Mouse (Mus musculus) duodenum, adult 2 months (tissue): ENCODE data around the gene Lcn11. TPM values are rescaled to one million over a fixed set of nuclear protein-coding genes. Genes with fewer than 3 reads are reported as not detected.

Experiments
- polyA plus RNA-seq: library from polyadenylated mRNA; depleted of rRNA; stranded (reverse); fragments of >200 nt; gene quantifications from 2 replicates; pipeline ENCODE4 v1.2.3, GENCODE M21; 2012; ENCODE audit warnings: low replicate concordance; rRNA removed

Gene Lcn11
- not detected in 2 replicates for polyA plus RNA-seq

DNA sequence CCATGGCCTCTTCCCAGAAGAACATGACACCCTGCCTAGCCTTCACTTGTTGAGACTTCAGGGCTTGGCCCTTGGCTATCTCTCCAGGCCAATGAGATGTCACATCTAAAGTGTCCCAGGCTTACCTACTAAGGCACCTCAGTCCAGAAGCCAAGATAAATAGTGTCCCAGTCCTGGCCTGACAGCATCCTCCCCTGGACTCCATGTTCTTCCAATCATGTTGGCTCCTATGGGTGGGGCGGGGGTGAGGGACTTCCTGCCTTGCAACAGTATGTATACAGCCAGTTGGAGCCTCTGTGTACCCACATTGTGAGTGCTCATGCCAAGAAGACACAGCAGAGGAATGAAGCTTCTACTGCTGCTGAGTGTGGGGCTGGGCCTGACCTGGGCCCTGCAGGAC is at the start of gene Lcn11:
Lcn11 (plus strand) TSS at position 301 of the 400 bp plus-strand sequence.

DNA sequence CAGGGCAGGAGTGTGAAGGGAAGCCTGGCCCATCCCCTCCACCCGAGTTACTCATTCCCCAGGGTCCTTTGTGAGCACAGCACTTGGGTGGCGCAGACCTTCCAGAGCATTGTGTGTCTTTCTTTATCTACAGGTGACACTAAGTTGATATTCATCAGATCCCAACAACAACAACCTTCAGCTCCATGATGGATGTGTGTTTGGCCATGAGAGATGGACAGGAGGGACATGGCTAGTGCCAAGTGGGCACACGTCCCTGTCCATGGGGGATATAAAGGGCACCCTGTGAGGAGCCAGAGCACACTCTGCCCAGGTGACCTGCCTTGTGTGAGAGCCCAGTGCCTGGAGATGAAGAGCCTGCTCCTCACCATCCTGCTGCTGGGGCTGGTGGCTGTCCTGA is 40.1 kb upstream of the Lcn11 start, which contains the start of gene Obp2b:
Obp2b (plus strand) TSS at position 301 of the 400 bp plus-strand sequence.

DNA sequence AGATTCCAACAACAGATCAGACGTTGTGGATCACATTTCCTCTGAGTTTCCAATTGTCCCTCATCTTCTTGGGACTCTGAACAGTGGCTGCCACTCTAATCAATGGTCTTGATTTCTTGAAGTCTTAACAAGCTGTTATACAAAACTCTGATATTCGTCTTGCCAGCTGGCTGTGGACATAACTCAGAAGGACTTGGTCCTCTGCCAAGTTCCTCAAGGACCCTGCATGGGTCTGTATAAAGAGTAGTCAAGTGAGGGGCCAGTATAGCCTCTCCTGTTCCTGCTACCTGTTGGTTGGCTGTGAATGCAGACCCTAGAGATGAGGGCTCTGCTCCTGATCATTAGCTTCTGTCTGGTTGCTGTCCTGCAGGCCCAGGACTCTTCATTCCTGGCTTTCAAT is 11.5 kb upstream of the Lcn11 start, which contains the start of gene Lcn3:
Lcn3 (plus strand) TSS at position 301 of the 400 bp plus-strand sequence.

DNA sequence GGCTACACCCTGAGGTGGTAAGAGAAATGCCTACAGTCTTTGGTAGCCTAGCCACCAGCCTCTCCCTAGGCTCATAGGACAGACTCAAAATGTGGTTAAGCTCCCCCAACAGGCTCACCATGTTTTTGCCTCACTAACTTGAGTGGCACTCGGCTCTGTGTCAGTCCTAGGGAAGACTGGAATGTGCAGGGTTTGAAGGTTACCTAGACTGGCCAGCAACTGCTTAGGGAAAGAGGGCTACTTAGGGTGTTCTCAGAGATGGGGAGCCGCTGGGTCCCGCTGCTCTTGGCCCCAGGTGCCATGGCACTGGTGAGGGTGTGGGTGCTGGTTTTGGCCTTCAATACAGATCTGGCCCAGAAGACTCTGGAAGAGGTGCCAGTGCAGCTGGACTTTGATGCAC is 5.1 kb downstream of the Lcn11 start, which contains the start of gene Gm13539:
Gm13539 (plus strand) TSS at position 301 of the 400 bp plus-strand sequence.

DNA sequence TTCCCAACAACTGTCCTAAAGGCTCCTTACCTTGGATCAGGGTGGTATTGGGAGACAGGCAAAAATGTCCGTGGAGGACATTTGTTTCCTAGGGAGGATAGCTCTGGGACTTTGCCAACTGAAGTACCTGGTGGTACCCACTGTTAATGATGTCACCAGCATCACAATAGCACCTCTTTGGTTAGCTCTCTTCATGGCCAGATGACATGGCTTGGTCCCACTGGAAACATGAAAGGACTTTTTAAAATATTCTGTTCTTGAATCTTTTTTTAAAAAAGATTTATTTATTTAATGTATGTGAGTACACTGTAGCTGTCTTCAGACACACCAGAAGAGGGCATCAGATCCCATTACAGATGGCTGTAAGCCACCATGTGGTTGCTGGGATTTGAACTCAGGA is 38.9 kb downstream of the Lcn11 start, which contains the start of gene Glt6d1:
Glt6d1 (minus strand) TSS at position 101 of the 400 bp plus-strand sequence.

DNA sequence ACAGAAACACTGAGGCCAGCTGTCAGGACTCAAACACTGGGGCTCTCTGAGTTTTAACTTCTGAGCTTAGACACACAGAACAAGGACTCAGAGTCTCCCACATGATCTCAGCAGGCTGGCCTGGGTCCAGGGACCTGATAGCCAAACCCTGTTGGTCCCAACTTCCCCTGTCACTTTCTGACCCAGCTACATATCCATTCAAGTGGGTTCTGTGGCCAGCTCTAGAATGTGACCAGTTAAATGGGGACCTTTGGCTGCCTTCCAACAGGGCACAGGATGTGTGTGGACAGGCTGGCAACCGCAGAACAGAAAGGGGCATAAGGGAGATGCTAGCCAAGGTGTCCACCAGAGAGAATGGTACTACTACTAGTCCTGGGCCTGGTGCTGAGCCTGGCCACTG is 46.0 kb downstream of the Lcn11 start, which contains the start of gene Lcn9:
Lcn9 (plus strand) TSS at position 348 of the 400 bp plus-strand sequence.

Other genes with a start within 250 kb of the Lcn11 start
- 9.0 and 10.8 TPM in 2 replicates for gene Traf2, start 230.1 kb upstream of the Lcn11 start, polyA plus RNA-seq
- gene Edf1, start 219.2 kb upstream of the Lcn11 start, polyA plus RNA-seq = 164 and 294 TPM in 2 replicates
- 1.1 and 1.9 TPM in 2 replicates for gene Mamdc4, start 202.2 kb upstream of the Lcn11 start, polyA plus RNA-seq
- 19.8 and 30.6 TPM in 2 replicates for gene Phpt1, start 201.8 kb upstream of the Lcn11 start, polyA plus RNA-seq
- 1.4 and 1.7 TPM in 2 replicates for gene Ajm1, start 195.3 kb upstream of the Lcn11 start, polyA plus RNA-seq
- 56.5 and 60.5 TPM in 2 replicates for gene Rabl6, start 168.5 kb upstream of the Lcn11 start, polyA plus RNA-seq
- gene Ccdc183, start 159.3 kb upstream of the Lcn11 start, polyA plus RNA-seq = not detected in 2 replicates
- 9.9 and 11.7 TPM in 2 replicates for gene Tmem141, start 155.0 kb upstream of the Lcn11 start, polyA plus RNA-seq
- gene Fcna, start 149.0 kb upstream of the Lcn11 start, polyA plus RNA-seq = 0.89 and 1.2 TPM in 2 replicates
- not detected in 2 replicates for gene Lcn8, start 123.9 kb upstream of the Lcn11 start, polyA plus RNA-seq
- not detected in 2 replicates for gene Lcn5, start 119.1 kb upstream of the Lcn11 start, polyA plus RNA-seq
- not detected in 2 replicates for gene Lcn6, start 100.2 kb upstream of the Lcn11 start, polyA plus RNA-seq
- gene Lcn10, start 94.3 kb upstream of the Lcn11 start, polyA plus RNA-seq = not detected in 2 replicates
- gene Obp2a, start 77.0 kb upstream of the Lcn11 start, polyA plus RNA-seq = not detected in 2 replicates
- gene Bmyc, start 70.3 kb upstream of the Lcn11 start, polyA plus RNA-seq = 28.7 and 33.0 TPM in 2 replicates
- not detected in 2 replicates for gene Obp2b, start 40.0 kb upstream of the Lcn11 start, polyA plus RNA-seq
- gene Lcn3, start 11.4 kb upstream of the Lcn11 start, polyA plus RNA-seq = not detected in 2 replicates
- not detected in 2 replicates for gene Gm13539, start 5.2 kb downstream of the Lcn11 start, polyA plus RNA-seq
- gene Glt6d1, start 38.8 kb downstream of the Lcn11 start, polyA plus RNA-seq = not detected in 2 replicates
- not detected in 2 replicates for gene Lcn9, start 46.1 kb downstream of the Lcn11 start, polyA plus RNA-seq
- gene Sohlh1, start 70.2 kb downstream of the Lcn11 start, polyA plus RNA-seq = not detected in 2 replicates
- gene Kcnt1, start 86.7 kb downstream of the Lcn11 start, polyA plus RNA-seq = 2.1 and 2.4 TPM in 2 replicates
- 1.7 and 2.2 TPM in 2 replicates for gene Camsap1, start 206.3 kb downstream of the Lcn11 start, polyA plus RNA-seq
- 41.3 and 59.4 TPM in 2 replicates for gene Ubac1, start 244.7 kb downstream of the Lcn11 start, polyA plus RNA-seq